Mouse (Mus musculus) adrenal gland, adult (tissue): ENCODE data around the gene Agbl2.
A peak's percentile ranks its signal among the peaks of the same experiment; 100 is the strongest.
"Not testable (repeated sequence)": the region's sequence is repeated elsewhere in the genome, so short reads cannot be mapped to it uniquely, and the experiment has no call there.

ENCODE experiments used
- DNase-seq, 2 experiments: peaks; one replicate each; pipeline ENCODE4 v3.0.0; 2022 to 2023; ENCODE audit warnings: low spot score in 1 of 2; ENCODE audit not compliant: inconsistent age in 2 of 2

Gene Agbl2

GRCm38 (mm10) chr2:90815266-90815665, 32.7 kb downstream of the Agbl2 start:
- no peak for DNase-seq

- DNase-seq, result no peak
Measured at GRCm38 (mm10) chr2:90816144-90816543, 33.6 kb downstream of the Agbl2 start.

GRCm38 (mm10) chr2:90818710-90819109, 36.2 kb downstream of the Agbl2 start:
- no peak for DNase-seq

GRCm38 (mm10) chr2:90820894-90821293, 38.4 kb downstream of the Agbl2 start:
- DNase-seq, result no peak

GRCm38 (mm10) chr2:90822978-90823377, 40.5 kb downstream of the Agbl2 start:
- DNase-seq, result no peak

GRCm38 (mm10) chr2:90823781-90824180, 41.3 kb downstream of the Agbl2 start:
- no peak for DNase-seq

GRCm38 (mm10) chr2:90824528-90824927, 42.0 kb downstream of the Agbl2 start:
- not testable (repeated sequence) for DNase-seq

GRCm38 (mm10) chr2:90825515-90826172, 43.1 kb downstream of the Agbl2 start:
- DNase-seq, result no peak

GRCm38 (mm10) chr2:90828739-90829138, 46.2 kb downstream of the Agbl2 start:
- no peak for DNase-seq

GRCm38 (mm10) chr2:90833502-90833901, 51.0 kb downstream of the Agbl2 start:
- DNase-seq, result no peak

- no peak for DNase-seq
Measured at GRCm38 (mm10) chr2:90838621-90839020, 56.1 kb downstream of the Agbl2 start.

GRCm38 (mm10) chr2:90843666-90844065, 61.1 kb downstream of the Agbl2 start:
- DNase-seq, result no peak

- DNase-seq, result no peak
Measured at GRCm38 (mm10) chr2:90844262-90844661, 61.7 kb downstream of the Agbl2 start.

- DNase-seq, result no peak
Measured at GRCm38 (mm10) chr2:90845234-90845633, 62.7 kb downstream of the Agbl2 start.

GRCm38 (mm10) chr2:90846171-90846570, 63.6 kb downstream of the Agbl2 start:
- DNase-seq, result peak; percentile 44 to 78

- DNase-seq, result no peak
Measured at GRCm38 (mm10) chr2:90846597-90846954, 64.0 kb downstream of the Agbl2 start.

- peak; percentile 99 for DNase-seq
Measured at GRCm38 (mm10) chr2:90846955-90847680, 64.6 kb downstream of the Agbl2 start, which contains the start of gene Mtch2. Mtch2 (plus strand) TSS chr2:90847155.

GRCm38 (mm10) chr2:90847681-90848050, 65.1 kb downstream of the Agbl2 start:
- DNase-seq, result no peak

- DNase-seq, result peak in 1 of 2 experiments; percentile 60
Measured at GRCm38 (mm10) chr2:90848331-90848730, 65.8 kb downstream of the Agbl2 start.

GRCm38 (mm10) chr2:90850401-90850800, 67.9 kb downstream of the Agbl2 start:
- no peak for DNase-seq

- DNase-seq, result no peak
Measured at GRCm38 (mm10) chr2:90861486-90861885, 79.0 kb downstream of the Agbl2 start.

- no peak for DNase-seq
Measured at GRCm38 (mm10) chr2:90864184-90864583, 81.7 kb downstream of the Agbl2 start.

GRCm38 (mm10) chr2:90866524-90866923, 84.0 kb downstream of the Agbl2 start:
- DNase-seq, result peak; percentile 78 to 94
